Mouse (Mus musculus) midbrain, postnatal 0 days (tissue): Measurements from ENCODE around the gene Sgsh. TPM values are rescaled to one million over a fixed set of nuclear protein-coding genes. Genes with fewer than 3 reads are reported as not detected.

Experiments used
- ATAC-seq: fragments of 200-750 bp; cut with Nextera tagmentation; 2 replicates; pipeline ENCODE4 v1.8.0; 2017; ENCODE audit warnings: moderate number of reproducible peaks, mild to moderate bottlenecking, moderate TSS enrichment, moderate library complexity; ENCODE audit not compliant: low FRiP score
- DNase-seq: peaks from one replicate; pipeline ENCODE4 v3.0.0-alpha.2; 2015; ENCODE audit warnings: low spot score
- H3K27ac ChIP-seq: fragments of 300-500 bp; sonication (generic); 2 replicates; pipeline ENCODE4 v1.5.1; 2014; ENCODE audit warnings: low read depth, mild to moderate bottlenecking, low read length, mixed read lengths
- H3K27me3 ChIP-seq: fragments of 300-500 bp; sonication (generic); 2 replicates; pipeline ENCODE4 v1.6.1; 2014; ENCODE audit warnings: low read length, control low read depth, mixed read lengths; ENCODE audit not compliant: insufficient read depth
- H3K36me3 ChIP-seq: fragments of 300-500 bp; sonication (generic); 2 replicates; pipeline ENCODE4 v1.6.1; 2014; ENCODE audit warnings: low read length, control low read depth, mixed read lengths; ENCODE audit not compliant: insufficient read depth
- H3K4me1 ChIP-seq: fragments of 300-500 bp; sonication (generic); 2 replicates; pipeline ENCODE4 v1.6.1; 2014; ENCODE audit warnings: mild to moderate bottlenecking, control low read depth, antibody characterized with exemption, low read length, mixed read lengths; ENCODE audit not compliant: insufficient read depth
- H3K4me2 ChIP-seq: fragments of 300-500 bp; sonication (generic); 2 replicates; pipeline ENCODE4 v1.6.1; 2014; ENCODE audit warnings: low read depth, mild to moderate bottlenecking, low read length, mixed read lengths; ENCODE audit not compliant: poor library complexity, severe bottlenecking
- H3K4me3 ChIP-seq: fragments of 300-500 bp; sonication (generic); 2 replicates; pipeline ENCODE4 v1.5.1; 2014; ENCODE audit warnings: low read depth, mild to moderate bottlenecking, low read length, moderate library complexity
- H3K9ac ChIP-seq: fragments of 300-500 bp; sonication (generic); replicated peaks from 2 replicates; pipeline ENCODE4 v1.6.1; 2014; ENCODE audit warnings: mild to moderate bottlenecking, low read length, moderate library complexity, mixed read lengths; ENCODE audit not compliant: poor library complexity, severe bottlenecking
- H3K9me3 ChIP-seq: fragments of 300-500 bp; sonication (generic); 2 replicates; pipeline ENCODE4 v1.6.1; 2016; ENCODE audit warnings: low read length, control low read depth
- CTCF ChIP-seq: IDR thresholded peaks from 2 replicates; pipeline ENCODE4 v1.5.1; 2016; ENCODE audit warnings: antibody characterized with exemption, mild to moderate bottlenecking
- WGBS: fragments of 180-500 bp; shearing (Covaris S2); extraction: QIAGEN DNeasy Blood & Tissue Kit; methylation state at CpG from one replicate; pipeline ENCODE4 v1.1.7; 2014; 5-methylcytosine and 5-hydroxymethylcytosine counted together
- polyA plus RNA-seq: library from polyadenylated mRNA; unstranded; fragments of >200 nt; fragmentation: Nextera tagmentation; extraction: Ambion mirVana; gene quantifications from 2 replicates; pipeline ENCODE4 v1.2.1, GENCODE M21; 2015
- total RNA-seq: library from RNA; depleted of rRNA; stranded (reverse); fragments of >200 nt; gene quantifications from 2 replicates; pipeline ENCODE4 v1.2.3, GENCODE M21; 2014

Gene Sgsh
- total and polyA plus RNA-seq, 2 experiments from 2014 or later: 5.4 TPM

DNA sequence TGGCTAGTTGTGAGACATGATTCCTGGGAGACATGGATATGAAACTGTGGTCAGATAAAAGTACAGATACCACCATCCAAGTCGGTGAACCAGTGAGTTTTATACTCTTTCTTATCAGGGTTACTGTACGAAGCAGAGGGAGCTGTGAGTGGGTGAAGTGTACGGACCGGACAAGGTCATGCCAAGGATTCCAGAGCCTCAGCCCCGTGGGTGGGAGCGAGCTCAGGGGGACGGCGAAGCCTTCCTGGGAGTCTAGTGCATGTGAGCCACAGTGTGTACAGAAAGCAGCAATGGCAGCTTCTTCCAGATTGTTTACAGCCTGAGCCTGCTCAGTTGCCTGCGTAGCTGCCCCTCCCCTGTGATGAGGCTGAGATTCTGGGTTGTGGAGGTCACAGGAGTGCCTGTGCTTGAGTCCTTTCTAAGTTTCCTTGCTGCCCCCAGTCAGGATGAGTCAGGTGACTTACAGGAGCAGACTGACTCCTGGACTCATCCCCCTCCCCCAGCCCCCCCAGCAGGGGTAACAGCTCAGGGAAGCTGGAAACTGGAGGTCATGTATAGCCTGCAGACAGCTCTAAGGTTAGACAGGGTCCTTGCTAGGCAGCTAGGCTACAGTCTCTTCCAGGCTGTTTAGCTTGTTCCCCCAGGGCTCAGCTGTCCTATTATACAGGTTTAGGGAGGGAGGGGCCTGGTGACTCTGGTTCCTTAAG lies 26.4 kb upstream of the Sgsh start:
- H3K36me3 ChIP-seq: peaks cover 5% of the 10 kb centered on the region; the same call in 1 of the 2 replicates
- H3K4me3 ChIP-seq: no peak overlapping the region
- no peak for DNase-seq
- no peak overlapping the region for H3K9ac ChIP-seq
- no peaks in the 10 kb centered on the region for H3K4me1 ChIP-seq
- no peaks in the 10 kb centered on the region for H3K27me3 ChIP-seq
- no peak for TF ChIP-seq CTCF
- no peaks in the 10 kb centered on the region for H3K9me3 ChIP-seq
- 91% methylated on average over 9 of the region's 9 CpGs for WGBS
- no peak for ATAC-seq
- H3K27ac ChIP-seq: no peak overlapping the region
- H3K4me2 ChIP-seq: no peak overlapping the region

GRCm38 (mm10) chr11:119378551-119378950 lies 23.2 kb upstream of the Sgsh start:
- Histone ChIP-seq H3K27ac (no peak overlapping the region), H3K4me2 (no peak overlapping the region), H3K9ac (no peak overlapping the region), H3K36me3 (peaks cover 5% of the 10 kb centered on the region; the same call in 1 of the 2 replicates), H3K9me3 (no peaks in the 10 kb centered on the region), H3K4me1 (no peaks in the 10 kb centered on the region), H3K4me3 (no peak overlapping the region), H3K27me3 (no peaks in the 10 kb centered on the region)
- no peak for TF ChIP-seq CTCF
- 97% methylated on average over 1 of the region's 1 CpGs for WGBS
- ATAC-seq (no peak), DNase-seq (no peak)

- Histone ChIP-seq H3K4me2 (no peak overlapping the region), H3K27me3 (no peaks in the 10 kb centered on the region), H3K4me3 (no peak overlapping the region), H3K4me1 (no peaks in the 10 kb centered on the region), H3K36me3 (peaks cover 5% of the 10 kb centered on the region; the same call in 1 of the 2 replicates), H3K9me3 (no peaks in the 10 kb centered on the region), H3K9ac (no peak overlapping the region), H3K27ac (no peak overlapping the region)
- no peak for ATAC-seq
- TF ChIP-seq CTCF: no peak
- DNase-seq: no peak
- 94% methylated on average over 11 of the region's 11 CpGs for WGBS
These were observed 22.0 kb upstream of the Sgsh start for GRCm38 (mm10) chr11:119377326-119377725.

- H3K9me3 ChIP-seq: no peaks in the 10 kb centered on the region
- no peak overlapping the region for H3K27ac ChIP-seq
- no peak for DNase-seq
- H3K4me2 ChIP-seq: no peak overlapping the region
- peaks cover 4% of the 10 kb centered on the region; the same call in 1 of the 2 replicates for H3K36me3 ChIP-seq
- H3K4me1 ChIP-seq: no peaks in the 10 kb centered on the region
- no peak overlapping the region for H3K9ac ChIP-seq
- ATAC-seq: no peak
- TF ChIP-seq CTCF: no peak
- H3K27me3 ChIP-seq: no peaks in the 10 kb centered on the region
- no peak overlapping the region for H3K4me3 ChIP-seq
- WGBS: 85% methylated on average over 6 of the region's 6 CpGs
These were observed 20.1 kb upstream of the Sgsh start for GRCm38 (mm10) chr11:119375425-119375824.

DNA sequence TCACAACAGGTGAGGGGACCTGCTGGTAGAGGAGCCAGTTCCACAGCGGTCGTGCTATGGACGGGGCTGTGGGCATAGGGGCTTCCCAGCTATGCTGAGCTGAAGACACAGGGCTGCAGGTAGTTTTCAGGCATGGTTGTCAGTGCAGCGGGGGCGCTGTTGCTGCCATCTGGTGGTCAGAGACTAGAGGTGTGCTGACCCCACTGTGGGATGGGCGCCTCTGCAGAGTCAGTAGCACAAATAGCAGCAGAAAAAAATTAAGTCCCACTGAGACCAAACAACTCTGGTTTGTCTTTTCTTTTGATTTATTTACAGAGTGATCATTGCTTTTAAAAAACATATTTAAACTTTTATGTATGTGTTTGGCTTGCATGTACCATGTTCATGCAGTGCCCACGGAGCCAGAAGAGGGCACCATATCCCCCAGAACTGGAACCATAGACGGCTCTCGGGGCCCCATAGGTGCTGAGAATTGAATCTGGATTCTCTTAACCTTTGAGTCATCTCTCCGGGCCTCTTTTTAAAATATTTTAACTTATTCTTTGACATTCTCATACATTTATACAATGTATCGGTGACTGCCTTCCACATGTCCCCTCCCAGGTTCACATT lies 8.3 kb upstream of the Sgsh start:
- no peak overlapping the region for H3K9ac ChIP-seq

More for the DNA sequence above, 8.3 kb upstream of the Sgsh start:
- Histone ChIP-seq H3K36me3 (peaks cover 3% of the 10 kb centered on the region; the same call in 1 of the 2 replicates), H3K4me3 (peak overlapping the region; percentile 18; the same call in 1 of the 2 replicates), H3K4me1 (no peaks in the 10 kb centered on the region), H3K4me2 (peak overlapping the region; percentile 37), H3K27ac (no peak overlapping the region), H3K9me3 (no peaks in the 10 kb centered on the region), H3K27me3 (no peaks in the 10 kb centered on the region)
- WGBS: 26% methylated on average over 11 of the region's 11 CpGs
- TF ChIP-seq CTCF: peak; percentile 92
- peak; percentile 80; the same call in 1 of the 2 replicates for ATAC-seq
- peak; percentile 85 for DNase-seq
